Mouse (Mus musculus): Measurements from ENCODE around the gene Rflnb.

The Rflnb gene

GRCm38 (mm10) chr11:75990965-75991835 is 36.4 kb downstream of the Rflnb start:
- DNase-seq (ENCODE audit: low read depth): no peak

- DNase-seq (ENCODE audit: low read depth): no peak
These were observed 41.6 kb downstream of the Rflnb start for GRCm38 (mm10) chr11:75985948-75986347.

- no peak for DNase-seq (ENCODE audit: low read depth)
These were observed 43.0 kb downstream of the Rflnb start for GRCm38 (mm10) chr11:75984581-75984980.

- DNase-seq (ENCODE audit: low read depth): no peak
These were observed 44.4 kb downstream of the Rflnb start for GRCm38 (mm10) chr11:75983194-75983593.

GRCm38 (mm10) chr11:75980413-75980812 is 47.2 kb downstream of the Rflnb start:
- no peak for DNase-seq (ENCODE audit: low read depth)

GRCm38 (mm10) chr11:75978051-75978450 is 49.5 kb downstream of the Rflnb start:
- DNase-seq (ENCODE audit: low read depth): no peak

GRCm38 (mm10) chr11:75976748-75977147 is 50.8 kb downstream of the Rflnb start:
- DNase-seq (ENCODE audit: low read depth): peak; percentile 40

- DNase-seq (ENCODE audit: low read depth): no peak
These were observed 53.6 kb downstream of the Rflnb start for GRCm38 (mm10) chr11:75973988-75974387.

GRCm38 (mm10) chr11:75972916-75973567 is 54.5 kb downstream of the Rflnb start:
- DNase-seq (ENCODE audit: low read depth): no peak

- DNase-seq (ENCODE audit: low read depth): no peak
These were observed 55.4 kb downstream of the Rflnb start for GRCm38 (mm10) chr11:75972188-75972587.

- no peak for DNase-seq (ENCODE audit: low read depth)
These were observed 57.0 kb downstream of the Rflnb start for GRCm38 (mm10) chr11:75970629-75971028.
